Mouse (Mus musculus) cerebellum, adult 2 months (tissue): ENCODE results near the gene Mrps7. TPM values are rescaled to one million over a fixed set of nuclear protein-coding genes. Genes with fewer than 3 reads are reported as not detected.

Experiments used
- DNase-seq, 2 experiments: peaks; one replicate each; pipeline ENCODE4 v3.0.0; 2021
- H3K27ac ChIP-seq: fragments of 200-500 bp; 2 replicates; pipeline ENCODE4 v1.5.1; 2012; ENCODE audit warnings: low read length, control low read depth, inconsistent platforms; ENCODE audit not compliant: insufficient read depth
- H3K27me3 ChIP-seq: fragments of 200-500 bp; 2 replicates; pipeline ENCODE4 v1.6.1; 2012; ENCODE audit warnings: inconsistent platforms, mild to moderate bottlenecking, low read length, moderate library complexity; ENCODE audit not compliant: control insufficient read depth, insufficient read depth
- H3K4me1 ChIP-seq: fragments of 200-500 bp; 2 replicates; pipeline ENCODE4 v1.6.1; 2011; ENCODE audit warnings: low read length; ENCODE audit not compliant: control insufficient read depth, insufficient read depth
- H3K4me3 ChIP-seq: fragments of 200-500 bp; replicated peaks from 2 replicates; pipeline ENCODE3; 2011; ENCODE audit warnings: mild to moderate bottlenecking, low read depth, low read length, control low read depth; ENCODE audit not compliant: insufficient read depth
- CTCF ChIP-seq: fragments of 200-500 bp; IDR thresholded peaks from 2 replicates; pipeline ENCODE4 v1.5.1; 2011; ENCODE audit warnings: low read depth, mild to moderate bottlenecking, control low read depth, low read length, moderate library complexity, borderline replicate concordance; ENCODE audit not compliant: insufficient read depth
- POLR2A ChIP-seq: fragments of 200-500 bp; IDR thresholded peaks from 2 replicates; pipeline ENCODE4 v1.6.1; 2011; ENCODE audit warnings: low read length, control low read depth, borderline replicate concordance; ENCODE audit not compliant: insufficient read depth
- WGBS: fragments of 180-500 bp; shearing (Covaris S2); methylation state at CpG from one replicate; pipeline ENCODE4 v1.1.7; 2018; 5-methylcytosine and 5-hydroxymethylcytosine counted together
- polyA plus RNA-seq: library from polyadenylated mRNA; depleted of rRNA; stranded (reverse); fragments of >200 nt; gene quantifications from 2 replicates; pipeline ENCODE4 v1.2.3, GENCODE M21; 2012

Mrps7 gene
- polyA plus RNA-seq, 1 experiment: 55.9 TPM

GRCm38 (mm10) chr11:115612410-115613137 lies 8.8 kb downstream of the Mrps7 start, which contains the start of gene Mif4gd:
Mif4gd (minus strand) TSS chr11:115612969.
- peak; percentile 90 to 95 for DNase-seq
- TF ChIP-seq POLR2A (peak; percentile 72), CTCF (peak; percentile 46)
- Histone ChIP-seq H3K27ac (peak within 1 kb of the TSS; percentile 88), H3K27me3 (no peaks in the 10 kb centered on the region), H3K4me1 (0 out of 2 replicates have a peak, but pooled peaks cover 4% of the 10 kb centered on the region), H3K4me3 (peak within 1 kb of the TSS; percentile 91)
- under 1% methylated on average over 80 of the region's 80 CpGs for WGBS

GRCm38 (mm10) chr11:115613138-115613945 lies 9.6 kb downstream of the Mrps7 start:
- peak overlapping the region; percentile 88 for H3K27ac ChIP-seq
- 0 out of 2 replicates have a peak, but pooled peaks cover 4% of the 10 kb centered on the region for H3K4me1 ChIP-seq
- H3K4me3 ChIP-seq: peak overlapping the region; percentile 75
- 4% methylated on average over 16 of the region's 16 CpGs for whole genome bisulfite sequencing
- TF ChIP-seq CTCF: no peak
- TF ChIP-seq POLR2A: no peak
- no peak for DNase-seq
- no peaks in the 10 kb centered on the region for H3K27me3 ChIP-seq

GRCm38 (mm10) chr11:115614346-115615107 lies 10.8 kb downstream of the Mrps7 start:
- WGBS: 77% methylated on average over 10 of the region's 10 CpGs
- H3K27me3 ChIP-seq: no peaks in the 10 kb centered on the region
- TF ChIP-seq CTCF: no peak
- TF ChIP-seq POLR2A: no peak

GRCm38 (mm10) chr11:115615108-115615825 lies 11.5 kb downstream of the Mrps7 start:
- no peaks in the 10 kb centered on the region for H3K27me3 ChIP-seq
- WGBS: 61% methylated on average over 15 of the region's 15 CpGs
- H3K4me1 ChIP-seq: no peaks in the 10 kb centered on the region
- TF ChIP-seq CTCF (no peak), POLR2A (no peak)
- DNase-seq: no peak
- H3K4me3 ChIP-seq: no peak overlapping the region
- no peak overlapping the region for H3K27ac ChIP-seq

More at GRCm38 (mm10) chr11:115614346-115615107, 10.8 kb downstream of the Mrps7 start:
- no peaks in the 10 kb centered on the region for H3K4me1 ChIP-seq
- DNase-seq: no peak
- H3K27ac ChIP-seq: no peak overlapping the region
- H3K4me3 ChIP-seq: no peak overlapping the region

GRCm38 (mm10) chr11:115615875-115616274 lies 12.2 kb downstream of the Mrps7 start:
- Histone ChIP-seq H3K4me3 (no peak overlapping the region), H3K27ac (no peak overlapping the region), H3K27me3 (no peaks in the 10 kb centered on the region), H3K4me1 (no peaks in the 10 kb centered on the region)
- WGBS: 47% methylated on average over 6 of the region's 6 CpGs
- no peak for TF ChIP-seq POLR2A
- TF ChIP-seq CTCF: no peak
- DNase-seq: no peak

- no peak for DNase-seq
- TF ChIP-seq CTCF (no peak), POLR2A (no peak)
- 96% methylated on average over 7 of the region's 7 CpGs for WGBS
Observed at GRCm38 (mm10) chr11:115616371-115616770, 12.6 kb downstream of the Mrps7 start.

GRCm38 (mm10) chr11:115616893-115617292 lies 13.2 kb downstream of the Mrps7 start:
- 86% methylated on average over 6 of the region's 6 CpGs for WGBS
- H3K27ac ChIP-seq: no peak overlapping the region

More at GRCm38 (mm10) chr11:115616371-115616770, 12.6 kb downstream of the Mrps7 start:
- Histone ChIP-seq H3K27ac (no peak overlapping the region), H3K4me3 (no peak overlapping the region), H3K27me3 (no peaks in the 10 kb centered on the region), H3K4me1 (no peaks in the 10 kb centered on the region)

More at GRCm38 (mm10) chr11:115616893-115617292, 13.2 kb downstream of the Mrps7 start:
- DNase-seq: no peak
- TF ChIP-seq POLR2A: no peak
- no peak for TF ChIP-seq CTCF
- Histone ChIP-seq H3K27me3 (no peaks in the 10 kb centered on the region), H3K4me3 (no peak overlapping the region), H3K4me1 (no peaks in the 10 kb centered on the region)
